ENCODE assay signal across 26 mouse cellular contexts in the genomic region with DNA sequence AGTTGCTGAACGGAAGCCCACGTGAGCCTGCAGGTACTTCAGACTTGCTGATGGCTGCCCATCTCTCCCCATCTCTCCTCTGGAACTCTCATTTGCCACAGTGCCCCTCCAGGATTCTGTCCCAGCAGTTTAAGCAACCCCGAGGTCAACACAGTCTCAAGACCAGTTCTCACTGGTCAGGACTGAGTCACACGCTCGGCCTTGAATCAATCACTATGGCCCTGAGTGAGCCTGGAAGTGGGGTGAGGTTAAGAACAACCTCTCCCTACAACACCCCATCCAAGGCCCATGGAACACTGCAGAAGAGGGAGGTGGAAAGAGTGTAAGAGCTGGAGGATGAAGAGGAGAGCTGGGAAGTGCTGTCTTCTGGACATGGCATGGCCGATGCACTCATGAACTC. TPM values are rescaled to one million over a fixed set of nuclear protein-coding genes. Genes with fewer than 3 reads are reported as not detected.
DNase-seq lines count a peak whose midpoint lies in the region; ATAC-seq lines count a peak whose summit lies in the region.
"Had no signal": no experiment of that assay in that cellular context is flagged by ENCODE, and none has a peak within 500 bp of the region (broad histone marks: within the 10 kb centered on the region; RNA-seq: fewer than 3 reads in every experiment).

No protein-coding gene starts in this region.

- intact Hi-C loops in left cerebral cortex, postnatal 14 days (cut with DNase I), result no loop called here

- H3K9me3 ChIP-seq in embryonic facial prominence, embryonic 12.5 days, result no peaks in the 10 kb centered on the region
- peaks cover 3% of the 10 kb centered on the region; the same call in 1 of the 2 replicates for H3K9me3 ChIP-seq in embryonic facial prominence, embryonic 10.5 days
- H3K9me3 ChIP-seq in midbrain, embryonic 13.5 days, result no peaks in the 10 kb centered on the region
- no peaks in the 10 kb centered on the region; the same call in 1 of the 2 replicates for H3K9me3 ChIP-seq in midbrain, embryonic 15.5 days
- H3K9me3 ChIP-seq: embryonic facial prominence, embryonic 13.5 days; forebrain, embryonic 13.5 days; heart, embryonic 13.5 days had no signal

- peaks cover 11% of the 10 kb centered on the region; the same call in 1 of the 2 replicates for H3K36me3 ChIP-seq in embryonic facial prominence, embryonic 12.5 days
- peaks cover 64% of the 10 kb centered on the region for H3K36me3 ChIP-seq in embryonic facial prominence, embryonic 10.5 days (replicated peaks)
- H3K36me3 ChIP-seq in midbrain, embryonic 13.5 days, result no peaks in the 10 kb centered on the region
- H3K36me3 ChIP-seq in midbrain, embryonic 15.5 days (replicated peaks), result no peaks in the 10 kb centered on the region

- no peaks in the 10 kb centered on the region for H3K4me1 ChIP-seq in embryonic facial prominence, embryonic 12.5 days
- H3K4me1 ChIP-seq in embryonic facial prominence, embryonic 10.5 days, result no peaks in the 10 kb centered on the region
- no peaks in the 10 kb centered on the region for H3K4me1 ChIP-seq in midbrain, embryonic 13.5 days (replicated peaks)
- no peaks in the 10 kb centered on the region for H3K4me1 ChIP-seq in midbrain, embryonic 15.5 days
- H3K4me1 ChIP-seq: embryonic facial prominence, embryonic 13.5 days; forebrain, embryonic 13.5 days; heart, embryonic 13.5 days had no signal

- no peak overlapping the region for H3K27ac ChIP-seq in embryonic facial prominence, embryonic 12.5 days
- no peak overlapping the region for H3K27ac ChIP-seq in embryonic facial prominence, embryonic 10.5 days (replicated peaks)
- H3K27ac ChIP-seq in midbrain, embryonic 13.5 days, result no peak overlapping the region
- no peak overlapping the region for H3K27ac ChIP-seq in midbrain, embryonic 15.5 days
- H3K27ac ChIP-seq: embryonic facial prominence, embryonic 13.5 days; forebrain, embryonic 13.5 days; gastrocnemius, adult 2 months; heart, embryonic 13.5 days; hindbrain, embryonic 14.5 days; hindbrain, postnatal 0 days had no signal

- 0 out of 2 replicates have a peak, but pooled peaks have one; percentile 45 for ATAC-seq in embryonic facial prominence, embryonic 12.5 days (ENCODE audit: insufficient number of reproducible peaks, insufficient read depth, low FRiP score, low TSS enrichment)
- ATAC-seq in midbrain, embryonic 13.5 days, result 0 out of 2 replicates have a peak, but pooled peaks have one; percentile 48
- no peak for ATAC-seq in midbrain, embryonic 15.5 days (replicated peaks)
- ATAC-seq: activated CD4-positive, CD25-positive, alpha-beta regulatory T cell, adult 4 months; forebrain, embryonic 13.5 days; forebrain, postnatal 0 days; hindbrain, postnatal 0 days; inflammation-experienced regulatory T-cells, adult 6 months; intestine, embryonic 16.5 days had no signal

- H3K4me2 ChIP-seq in embryonic facial prominence, embryonic 12.5 days (replicated peaks), result no peak overlapping the region
- H3K4me2 ChIP-seq in midbrain, embryonic 13.5 days (replicated peaks), result no peak overlapping the region
- H3K4me2 ChIP-seq in midbrain, embryonic 15.5 days, result no peak overlapping the region
- H3K4me2 ChIP-seq: embryonic facial prominence, embryonic 13.5 days; forebrain, embryonic 13.5 days; heart, embryonic 13.5 days; hindbrain, embryonic 14.5 days had no signal

- H3K9ac ChIP-seq in embryonic facial prominence, embryonic 12.5 days, result no peak overlapping the region
- no peak overlapping the region for H3K9ac ChIP-seq in midbrain, embryonic 13.5 days (replicated peaks)
- no peak overlapping the region for H3K9ac ChIP-seq in midbrain, embryonic 15.5 days
- H3K9ac ChIP-seq: embryonic facial prominence, embryonic 13.5 days; forebrain, embryonic 13.5 days; forebrain, postnatal 0 days; heart, embryonic 13.5 days; hindbrain, embryonic 14.5 days had no signal

- no peak for DNase-seq in embryonic facial prominence, embryonic 10.5 days (ENCODE audit: low spot score)
- DNase-seq in adrenal gland, adult 8-10 months, result peak; percentile 78
- peak; percentile 49 for DNase-seq in adrenal gland, postnatal 25 days
- no peak for DNase-seq in urinary bladder, adult 18-20 months (ENCODE audit: low spot score in 2 of 2)
- DNase-seq in left cerebral cortex, postnatal 14 days (ENCODE audit: low spot score in 2 of 2), result no peak
- DNase-seq: cerebellum, adult 18-20 months; cerebellum, adult 9-10 months; cerebellum, postnatal 14 days; forebrain, postnatal 0 days; gastrocnemius, adult 2 months; gastrocnemius, postnatal 14 days; heart, adult 18-20 months; heart, postnatal 14 days; heart, postnatal 4 days had no signal

- no peaks in the 10 kb centered on the region for H3K27me3 ChIP-seq in embryonic facial prominence, embryonic 12.5 days
- no peaks in the 10 kb centered on the region for H3K27me3 ChIP-seq in embryonic facial prominence, embryonic 10.5 days (replicated peaks; ENCODE audit: low read depth, poor library complexity, severe bottlenecking)
- H3K27me3 ChIP-seq in midbrain, embryonic 13.5 days, result no peaks in the 10 kb centered on the region
- H3K27me3 ChIP-seq in midbrain, embryonic 15.5 days (replicated peaks), result no peaks in the 10 kb centered on the region
- H3K27me3 ChIP-seq: embryonic facial prominence, embryonic 13.5 days; forebrain, embryonic 13.5 days; heart, embryonic 13.5 days had no signal

- H3K4me3 ChIP-seq in embryonic facial prominence, embryonic 12.5 days, result no peak overlapping the region
- H3K4me3 ChIP-seq in embryonic facial prominence, embryonic 10.5 days, result no peak overlapping the region
- H3K4me3 ChIP-seq in midbrain, embryonic 13.5 days (replicated peaks), result no peak overlapping the region
- H3K4me3 ChIP-seq in midbrain, embryonic 15.5 days, result no peak overlapping the region
- H3K4me3 ChIP-seq: embryonic facial prominence, embryonic 13.5 days; erythroblast, embryonic 14.5 days; forebrain, embryonic 13.5 days; gastrocnemius, adult 2 months; heart, embryonic 13.5 days had no signal

- WGBS in embryonic facial prominence, embryonic 12.5 days, result 91% methylated on average over 6 of the region's 6 CpGs
- WGBS in embryonic facial prominence, embryonic 10.5 days, result 91% methylated on average over 6 of the region's 6 CpGs
- 96% methylated on average over 6 of the region's 6 CpGs for WGBS in midbrain, embryonic 13.5 days
- 93% methylated on average over 6 of the region's 6 CpGs for WGBS in midbrain, embryonic 15.5 days

RNA-seq across cellular contexts. Expression of a gene that starts 10.7 kb away (rescaled TPM):
- 4.7 and 5.1 TPM in 2 replicates for polyA plus RNA-seq in embryonic facial prominence, embryonic 12.5 days (2016; fragmentation: Nextera tagmentation; extraction: Ambion mirVana)
- 1.7 and 2.3 TPM in 2 replicates for polyA plus RNA-seq in embryonic facial prominence, embryonic 10.5 days (2016; fragmentation: Nextera tagmentation; extraction: Ambion mirVana)
- 1.7 and 2.3 TPM in 2 replicates for polyA plus RNA-seq in midbrain, embryonic 13.5 days (2015; fragmentation: Nextera tagmentation; extraction: Ambion mirVana)
- polyA plus RNA-seq in midbrain, embryonic 15.5 days (2015; fragmentation: Nextera tagmentation; extraction: Ambion mirVana), result 6.7 and 7.8 TPM in 2 replicates
- total RNA-seq in adrenal gland, adult 8-10 months (2022), result 1 to 10 TPM; 2.5 to 4.0 (median 3.0) TPM
- 5.5 and 5.8 TPM in 2 replicates for total RNA-seq in adrenal gland, postnatal 25 days (2021)
- 1 to 10 TPM; 3.7 to 7.0 TPM for total RNA-seq in left cerebral cortex, postnatal 14 days (2021)
- polyA plus RNA-seq: activated CD4-positive, CD25-positive, alpha-beta regulatory T cell, adult 4 months; erythroblast, embryonic 14.5 days; inflammation-experienced regulatory T-cells, adult 6 months had no signal

RNA-seq across cellular contexts. Expression of a gene that starts 44.7 kb away (rescaled TPM):
- polyA plus RNA-seq in embryonic facial prominence, embryonic 12.5 days (2016; fragmentation: Nextera tagmentation; extraction: Ambion mirVana), result 264 and 269 TPM in 2 replicates
- 218 and 249 TPM in 2 replicates for polyA plus RNA-seq in embryonic facial prominence, embryonic 10.5 days (2016; fragmentation: Nextera tagmentation; extraction: Ambion mirVana)
- 82.9 and 87.2 TPM in 2 replicates for polyA plus RNA-seq in midbrain, embryonic 13.5 days (2015; fragmentation: Nextera tagmentation; extraction: Ambion mirVana)
- polyA plus RNA-seq in midbrain, embryonic 15.5 days (2015; fragmentation: Nextera tagmentation; extraction: Ambion mirVana), result 95.1 and 98.5 TPM in 2 replicates
- total RNA-seq in adrenal gland, adult 8-10 months (2022), result 10 to 100 TPM; 34.9 to 51.0 (median 38.2) TPM
- total RNA-seq in adrenal gland, postnatal 25 days (2021), result 32.2 and 49.5 TPM in 2 replicates
- 100 to 1,000 TPM; 185 to 197 TPM for total RNA-seq in left cerebral cortex, postnatal 14 days (2021)
- polyA plus RNA-seq: activated CD4-positive, CD25-positive, alpha-beta regulatory T cell, adult 4 months; inflammation-experienced regulatory T-cells, adult 6 months had no signal

RNA-seq across cellular contexts. Expression of a gene that starts 44.9 kb away (rescaled TPM):
- 16.2 and 19.2 TPM in 2 replicates for polyA plus RNA-seq in embryonic facial prominence, embryonic 12.5 days (2016; fragmentation: Nextera tagmentation; extraction: Ambion mirVana)
- polyA plus RNA-seq in embryonic facial prominence, embryonic 10.5 days (2016; fragmentation: Nextera tagmentation; extraction: Ambion mirVana), result 15.9 and 17.6 TPM in 2 replicates
- 31.1 and 35.2 TPM in 2 replicates for polyA plus RNA-seq in midbrain, embryonic 13.5 days (2015; fragmentation: Nextera tagmentation; extraction: Ambion mirVana)
- polyA plus RNA-seq in midbrain, embryonic 15.5 days (2015; fragmentation: Nextera tagmentation; extraction: Ambion mirVana), result 36.2 and 42.4 TPM in 2 replicates
- 1 to 10 TPM; 1.6 to 2.0 (median 1.8) TPM for total RNA-seq in adrenal gland, adult 8-10 months (2022)
- total RNA-seq in adrenal gland, postnatal 25 days (2021), result 1.2 and 1.7 TPM in 2 replicates
- 10 to 100 TPM; 40.0 to 44.0 TPM for total RNA-seq in left cerebral cortex, postnatal 14 days (2021)
- total RNA-seq: heart, adult 18-20 months had no signal
- polyA plus RNA-seq: activated CD4-positive, CD25-positive, alpha-beta regulatory T cell, adult 4 months had no signal

Comparison
In these comparisons a context has a peak if more than half of its experiments do, and no peak if none do; other contexts are left out.
1. DNase-seq: peak in adrenal gland, adult 8-10 months (single experiment) and adrenal gland, postnatal 25 days (single experiment); none in embryonic facial prominence, embryonic 10.5 days (single experiment), urinary bladder, adult 18-20 months (0 of 2) and left cerebral cortex, postnatal 14 days (0 of 2).